Mouse (Mus musculus) stomach, postnatal 0 days (tissue): ENCODE measurements around the gene Fstl1. TPM values are rescaled to one million over a fixed set of nuclear protein-coding genes. Genes with fewer than 3 reads are reported as not detected.

Source experiments
- ATAC-seq: fragments of 200-750 bp; cut with Nextera tagmentation; 2 replicates; pipeline ENCODE4 v1.8.0; 2017; ENCODE audit not compliant: low FRiP score, low TSS enrichment
- DNase-seq: peaks from one replicate; pipeline ENCODE4 v3.0.0-alpha.2; 2016; ENCODE audit warnings: low spot score
- H3K27ac ChIP-seq: fragments of 300-500 bp; sonication (generic); replicated peaks from 2 replicates; pipeline ENCODE4 v1.5.1; 2014; ENCODE audit warnings: mild to moderate bottlenecking, control low read depth
- H3K27me3 ChIP-seq: fragments of 300-500 bp; sonication (generic); 2 replicates; pipeline ENCODE4 v1.6.1; 2014; ENCODE audit warnings: low read length; ENCODE audit not compliant: control insufficient read depth, insufficient read depth
- H3K36me3 ChIP-seq: fragments of 300-500 bp; sonication (generic); 2 replicates; pipeline ENCODE4 v1.6.1; 2014; ENCODE audit warnings: low read length, mixed read lengths; ENCODE audit not compliant: control insufficient read depth, insufficient read depth
- H3K4me1 ChIP-seq: fragments of 300-500 bp; sonication (generic); replicated peaks from 2 replicates; pipeline ENCODE4 v1.6.1; 2014; ENCODE audit warnings: antibody characterized with exemption; ENCODE audit not compliant: control insufficient read depth, insufficient read depth
- H3K4me2 ChIP-seq: fragments of 300-500 bp; sonication (generic); replicated peaks from 2 replicates; pipeline ENCODE4 v1.6.1; 2014; ENCODE audit warnings: low read depth, mild to moderate bottlenecking, control low read depth, moderate library complexity
- H3K4me3 ChIP-seq: fragments of 300-500 bp; sonication (generic); 2 replicates; pipeline ENCODE4 v1.5.1; 2014; ENCODE audit warnings: low read depth, low read length, control low read depth
- H3K9ac ChIP-seq: fragments of 300-500 bp; sonication (generic); 2 replicates; pipeline ENCODE4 v1.6.1; 2014; ENCODE audit warnings: mild to moderate bottlenecking, low read length, control low read depth, mixed read lengths
- H3K9me3 ChIP-seq: fragments of 300-500 bp; sonication (generic); 2 replicates; pipeline ENCODE4 v1.6.1; 2016; ENCODE audit warnings: low read length; ENCODE audit not compliant: control insufficient read depth
- CTCF ChIP-seq: IDR thresholded peaks from 2 replicates; pipeline ENCODE4 v1.5.1; 2016; ENCODE audit warnings: antibody characterized with exemption, low read depth, mild to moderate bottlenecking, moderate library complexity
- EP300 ChIP-seq: optimal IDR thresholded peaks from 2 replicates; pipeline ENCODE3; 2016; ENCODE audit warnings: antibody characterized with exemption
- WGBS: fragments of 180-500 bp; shearing (Covaris S2); extraction: QIAGEN DNeasy Blood & Tissue Kit; methylation state at CpG from one replicate; pipeline ENCODE4 v1.1.7; 2014; 5-methylcytosine and 5-hydroxymethylcytosine counted together
- polyA plus RNA-seq: library from polyadenylated mRNA; unstranded; fragments of >200 nt; fragmentation: Nextera tagmentation; extraction: Ambion mirVana; gene quantifications from 2 replicates; pipeline ENCODE4 v1.2.1, GENCODE M21; 2015

Fstl1 gene
- polyA plus RNA-seq, 1 experiment from 2014 or later = 254 TPM

DNA sequence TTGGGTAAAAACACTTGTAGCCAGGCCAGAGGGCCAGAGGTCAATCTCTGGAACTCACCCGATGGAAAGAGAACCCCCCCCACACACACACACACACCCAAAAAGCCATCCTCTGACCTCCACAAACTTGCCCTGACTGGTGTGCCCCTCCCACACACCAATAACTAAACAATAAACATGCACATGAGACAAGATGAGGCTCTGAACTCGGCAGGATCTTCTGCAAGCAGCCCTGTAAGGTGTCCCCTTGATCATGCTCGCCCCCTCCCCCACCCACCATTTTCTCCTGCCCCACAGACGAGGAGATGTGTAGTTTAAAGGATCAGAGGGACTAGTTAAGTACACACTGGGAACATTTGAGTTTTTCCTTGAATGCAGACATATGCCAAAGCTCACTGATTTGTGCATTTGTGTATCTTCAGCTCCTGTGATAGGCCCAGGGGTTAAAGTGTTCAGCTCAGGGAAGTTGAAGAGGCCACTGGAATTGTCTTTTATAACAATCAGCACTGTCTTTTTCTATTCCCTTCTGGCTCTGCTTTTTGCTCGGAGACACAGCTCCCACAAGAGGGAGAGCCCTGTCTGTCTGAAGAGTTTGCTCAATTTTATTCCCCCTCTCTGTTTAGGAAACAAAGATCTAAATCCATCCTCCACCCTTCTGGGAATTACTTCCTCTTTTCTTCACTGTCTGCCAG, 37.2 kb downstream of the Fstl1 start:
- no peak for ATAC-seq
- 23% methylated on average over 5 of the region's 5 CpGs for WGBS
- H3K9ac ChIP-seq = no peak overlapping the region; the same call in 1 of the 2 replicates

GRCm38 (mm10) chr16:37814383-37814971, 37.8 kb downstream of the Fstl1 start:
- H3K4me2 ChIP-seq = no peak overlapping the region
- peak; percentile 79 for DNase-seq
- H3K4me1 ChIP-seq = no peaks in the 10 kb centered on the region
- no peaks in the 10 kb centered on the region for H3K9me3 ChIP-seq
- H3K27me3 ChIP-seq = no peaks in the 10 kb centered on the region
- H3K9ac ChIP-seq = no peak overlapping the region
- peak overlapping the region; percentile 73; the same call in 1 of the 2 replicates for H3K27ac ChIP-seq
- 10% methylated on average over 7 of the region's 7 CpGs for WGBS
- TF ChIP-seq EP300 (no peak), CTCF (peak; percentile 80)
- no peak overlapping the region for H3K4me3 ChIP-seq
- H3K36me3 ChIP-seq = peaks cover 9% of the 10 kb centered on the region; the same call in 1 of the 2 replicates
- peak; percentile 96 for ATAC-seq

More for the DNA sequence above, 37.2 kb downstream of the Fstl1 start:
- H3K4me1 ChIP-seq = no peaks in the 10 kb centered on the region
- H3K36me3 ChIP-seq = peaks cover 8% of the 10 kb centered on the region; the same call in 1 of the 2 replicates
- H3K4me3 ChIP-seq = no peak overlapping the region
- TF ChIP-seq EP300 = peak; percentile 46
- no peak for TF ChIP-seq CTCF
- H3K27ac ChIP-seq = peak overlapping the region; percentile 71
- H3K27me3 ChIP-seq = no peaks in the 10 kb centered on the region
- H3K9me3 ChIP-seq = no peaks in the 10 kb centered on the region
- 0 out of 2 replicates have a peak overlapping the region, but pooled peaks have one; percentile 11 for H3K4me2 ChIP-seq
- DNase-seq = no peak

GRCm38 (mm10) chr16:37817986-37818385, 41.3 kb downstream of the Fstl1 start:
- H3K27me3 ChIP-seq = no peaks in the 10 kb centered on the region
- ATAC-seq = no peak

DNA sequence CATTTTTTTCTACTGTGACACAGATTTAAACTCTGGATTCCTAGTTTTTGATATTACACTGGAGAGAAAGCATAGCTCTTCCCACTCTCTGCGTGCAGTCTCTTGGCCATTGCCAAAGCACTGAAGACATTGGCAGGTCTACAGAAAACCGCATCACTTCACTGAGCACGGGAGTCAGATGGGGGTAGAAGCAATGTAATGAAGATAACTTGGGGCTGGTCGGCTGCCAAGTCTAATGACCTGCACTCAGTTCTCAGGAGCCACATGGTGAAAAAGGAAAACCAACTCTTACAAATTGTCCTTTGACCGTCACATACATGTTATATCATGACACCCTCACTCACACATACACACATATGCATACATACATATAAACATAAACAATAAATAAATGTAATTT, 47.3 kb downstream of the Fstl1 start:
- Histone ChIP-seq H3K4me1 (no peaks in the 10 kb centered on the region), H3K27me3 (no peaks in the 10 kb centered on the region), H3K9me3 (no peaks in the 10 kb centered on the region), H3K9ac (no peak overlapping the region), H3K4me3 (no peak overlapping the region), H3K4me2 (no peak overlapping the region), H3K27ac (no peak overlapping the region), H3K36me3 (peaks cover 48% of the 10 kb centered on the region)
- DNase-seq (no peak), ATAC-seq (no peak)
- TF ChIP-seq EP300 (no peak), CTCF (no peak)
- 68% methylated on average over 5 of the region's 5 CpGs for whole genome bisulfite sequencing

More at GRCm38 (mm10) chr16:37817986-37818385, 41.3 kb downstream of the Fstl1 start:
- H3K4me1 ChIP-seq = no peaks in the 10 kb centered on the region
- no peak overlapping the region for H3K4me3 ChIP-seq
- no peaks in the 10 kb centered on the region for H3K9me3 ChIP-seq
- 88% methylated on average over 4 of the region's 4 CpGs for whole genome bisulfite sequencing
- TF ChIP-seq CTCF (no peak), EP300 (no peak)
- no peak overlapping the region for H3K9ac ChIP-seq
- peaks cover 22% of the 10 kb centered on the region; the same call in 1 of the 2 replicates for H3K36me3 ChIP-seq
- no peak for DNase-seq
- H3K4me2 ChIP-seq = no peak overlapping the region
- no peak overlapping the region for H3K27ac ChIP-seq

DNA sequence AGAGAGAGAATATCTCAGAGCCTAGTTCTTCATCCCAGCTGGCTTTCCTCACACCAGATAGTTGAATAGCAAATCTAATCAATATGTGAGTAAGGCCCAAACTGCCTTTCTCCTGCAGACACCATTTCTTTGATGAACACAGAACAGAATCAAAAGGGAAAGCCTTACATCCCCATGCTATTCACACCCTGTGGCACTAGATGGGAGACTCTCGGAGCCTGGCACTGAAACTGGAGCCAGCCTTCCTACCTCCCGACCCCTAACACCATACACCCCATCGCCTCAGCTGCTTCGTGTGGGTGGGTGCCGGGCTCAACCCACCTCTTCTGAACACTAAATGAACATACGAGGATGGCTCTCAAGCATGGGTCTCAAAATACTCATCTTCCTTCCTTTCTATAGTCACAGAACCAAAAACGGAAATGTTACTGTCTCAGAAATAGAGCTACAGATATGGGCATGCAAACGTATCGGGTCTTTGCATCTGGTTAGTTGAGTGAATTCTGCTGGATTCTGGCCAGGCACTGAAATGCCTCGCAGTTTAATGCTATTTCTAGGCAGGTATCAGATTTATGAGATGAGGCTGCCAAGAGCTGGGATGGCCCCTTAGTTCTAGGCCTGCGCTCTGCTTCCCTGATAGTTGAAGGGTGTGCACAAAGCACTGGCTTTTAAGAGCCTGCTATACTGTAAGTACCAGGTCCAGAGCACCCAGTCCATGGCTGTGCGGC, 48.3 kb downstream of the Fstl1 start:
- TF ChIP-seq CTCF (no peak), EP300 (no peak)
- ATAC-seq = no peak
- H3K27ac ChIP-seq = no peak overlapping the region
- H3K27me3 ChIP-seq = no peaks in the 10 kb centered on the region
- H3K9me3 ChIP-seq = no peaks in the 10 kb centered on the region
- no peak overlapping the region for H3K9ac ChIP-seq
- WGBS = 77% methylated on average over 12 of the region's 12 CpGs
- H3K4me2 ChIP-seq = no peak overlapping the region
- peaks cover 53% of the 10 kb centered on the region for H3K36me3 ChIP-seq
- no peak overlapping the region for H3K4me3 ChIP-seq
- no peak for DNase-seq
- H3K4me1 ChIP-seq = no peaks in the 10 kb centered on the region
